Mouse (Mus musculus): ENCODE data around the gene Xrra1. TPM values are rescaled to one million over a fixed set of nuclear protein-coding genes. Genes with fewer than 3 reads are reported as not detected.
A peak's percentile ranks its signal among the peaks of the same experiment; 100 is the strongest.
"Not testable (repeated sequence)": the region's sequence is repeated elsewhere in the genome, so short reads cannot be mapped to it uniquely, and the experiment has no call there.

Xrra1 gene
- polyA plus RNA-seq, 1 experiment from 2014 or later = 0.31 TPM

DNA sequence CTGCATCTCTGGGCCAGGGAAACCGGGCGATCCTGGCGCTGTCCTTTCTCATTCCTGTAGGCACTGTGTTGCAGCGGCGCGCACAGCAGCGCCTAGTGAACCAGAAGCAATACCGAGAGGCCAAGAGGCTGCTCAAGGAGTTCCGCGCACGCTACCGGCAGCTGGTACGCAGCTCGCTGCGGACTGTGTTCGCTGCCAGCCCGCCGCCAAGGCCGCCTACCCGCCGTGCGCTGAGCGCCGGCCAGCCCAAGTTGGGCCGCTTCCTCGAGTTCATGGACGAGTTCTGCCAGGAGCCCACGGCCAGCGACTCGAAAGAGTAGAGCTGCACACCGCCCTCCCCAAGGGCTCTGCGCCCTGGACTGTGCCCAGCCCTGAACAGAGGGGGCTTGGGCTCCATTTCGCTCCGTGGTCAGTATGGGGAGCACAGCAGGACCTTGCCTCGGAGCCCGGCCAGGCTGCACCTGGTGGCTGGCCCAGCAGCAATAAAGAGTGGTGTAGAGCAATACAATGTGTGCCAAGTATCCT lies 58.5 kb downstream of the Xrra1 start:
- peak; percentile 36; the same call in 1 of the 2 replicates for ATAC-seq (ENCODE audit: insufficient read depth, low FRiP score)
- Histone ChIP-seq H3K27me3 (ENCODE audit: control insufficient read depth, insufficient read depth, low read length) (0 out of 2 replicates have a peak, but pooled peaks cover 3% of the 10 kb centered on the region), H3K4me2 (ENCODE audit: low read depth, low read length) (peak overlapping the region; percentile 77), H3K9ac (ENCODE audit: low read length) (peak overlapping the region; percentile 64), H3K9me3 (replicated peaks; ENCODE audit: control insufficient read depth, low read length) (no peaks in the 10 kb centered on the region), H3K4me1 (ENCODE audit: control insufficient read depth, insufficient read depth, low read length) (peaks cover 13% of the 10 kb centered on the region), H3K36me3 (ENCODE audit: control insufficient read depth, insufficient read depth, low read length) (no peaks in the 10 kb centered on the region), H3K4me3 (replicated peaks; ENCODE audit: low read length) (peak overlapping the region; percentile 44), H3K27ac (ENCODE audit: low read length) (no peak overlapping the region)
- WGBS = 1% methylated on average over 36 of the region's 36 CpGs

DNA sequence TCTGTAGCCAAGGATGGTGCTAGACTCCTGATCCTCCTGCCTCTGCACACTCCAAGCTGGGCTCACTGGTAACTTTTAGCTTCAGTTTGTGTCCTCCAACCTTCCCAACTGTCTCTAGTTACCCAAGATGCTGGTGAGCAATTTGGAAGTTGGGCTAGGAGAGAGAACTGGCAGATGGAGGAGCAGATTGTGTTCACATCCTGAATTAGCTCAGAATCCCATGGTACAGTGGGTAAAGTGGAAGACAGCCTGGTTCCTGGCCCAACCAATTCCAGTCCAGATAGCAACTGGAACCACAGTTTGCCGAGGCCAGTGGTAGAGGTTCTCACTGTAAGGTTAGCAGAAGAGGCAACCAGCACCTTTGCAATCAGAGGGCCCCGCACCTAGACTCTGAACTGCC lies 60.2 kb downstream of the Xrra1 start:
- H3K9me3 ChIP-seq (replicated peaks; ENCODE audit: control insufficient read depth, low read length) = no peaks in the 10 kb centered on the region
- H3K9ac ChIP-seq (ENCODE audit: low read length) = no peak overlapping the region
- no peak overlapping the region for H3K4me3 ChIP-seq (replicated peaks; ENCODE audit: low read length)
- WGBS = 96% methylated on average over 2 of the region's 2 CpGs
- H3K4me1 ChIP-seq (ENCODE audit: control insufficient read depth, insufficient read depth, low read length) = peaks cover 13% of the 10 kb centered on the region
- H3K27me3 ChIP-seq (ENCODE audit: control insufficient read depth, insufficient read depth, low read length) = 0 out of 2 replicates have a peak, but pooled peaks cover 3% of the 10 kb centered on the region
- no peak for ATAC-seq (ENCODE audit: insufficient read depth, low FRiP score)
- H3K36me3 ChIP-seq (ENCODE audit: control insufficient read depth, insufficient read depth, low read length) = no peaks in the 10 kb centered on the region
- H3K27ac ChIP-seq (ENCODE audit: low read length) = no peak overlapping the region
- no peak overlapping the region for H3K4me2 ChIP-seq (ENCODE audit: low read depth, low read length)

DNA sequence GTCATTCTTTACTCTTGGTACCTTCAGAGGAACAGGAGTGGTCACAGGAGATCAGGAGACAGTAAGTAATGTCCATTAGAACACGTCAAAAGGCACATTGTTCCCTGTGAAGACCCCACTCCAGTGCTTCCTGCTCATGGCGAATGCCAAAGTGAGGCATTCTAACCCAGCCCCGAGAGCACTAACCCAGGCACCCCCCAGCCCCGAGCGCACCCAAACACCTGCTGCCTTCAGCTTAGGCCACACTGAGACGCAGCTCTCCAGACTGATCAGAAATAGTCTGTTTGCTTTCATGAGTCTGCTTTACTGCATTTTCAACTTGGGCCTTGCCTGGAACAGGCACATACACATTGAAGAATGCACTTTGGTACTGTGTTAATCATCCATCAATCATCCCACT lies 61.1 kb downstream of the Xrra1 start:
- Histone ChIP-seq H3K36me3 (ENCODE audit: control insufficient read depth, insufficient read depth, low read length) (no peaks in the 10 kb centered on the region), H3K27ac (ENCODE audit: low read length) (no peak overlapping the region), H3K4me1 (ENCODE audit: control insufficient read depth, insufficient read depth, low read length) (peaks cover 13% of the 10 kb centered on the region), H3K9me3 (replicated peaks; ENCODE audit: control insufficient read depth, low read length) (no peaks in the 10 kb centered on the region), H3K4me3 (replicated peaks; ENCODE audit: low read length) (no peak overlapping the region), H3K9ac (ENCODE audit: low read length) (no peak overlapping the region), H3K27me3 (ENCODE audit: control insufficient read depth, insufficient read depth, low read length) (0 out of 2 replicates have a peak, but pooled peaks cover 3% of the 10 kb centered on the region), H3K4me2 (ENCODE audit: low read depth, low read length) (no peak overlapping the region)
- no peak for ATAC-seq (ENCODE audit: insufficient read depth, low FRiP score)
- WGBS = 69% methylated on average over 6 of the region's 6 CpGs

DNA sequence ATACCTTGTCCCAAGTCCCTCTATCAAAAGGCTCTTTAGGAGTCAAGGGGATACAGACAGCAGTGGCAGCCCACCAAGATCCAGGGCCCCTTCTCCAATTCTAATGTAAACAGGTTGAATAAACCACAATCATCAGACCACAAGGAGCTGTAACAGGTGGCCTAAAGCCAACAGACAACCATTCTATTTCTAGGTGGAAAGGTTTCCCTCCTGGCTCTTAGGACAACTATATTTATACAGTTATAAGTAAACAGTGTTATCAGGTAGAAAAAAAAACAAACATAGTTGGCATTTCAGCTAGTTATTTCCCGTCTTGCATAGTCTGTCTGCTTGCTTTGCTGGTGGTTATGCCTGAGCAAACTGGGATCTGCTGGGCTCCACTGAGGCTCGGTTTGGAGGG lies 61.5 kb downstream of the Xrra1 start:
- no peaks in the 10 kb centered on the region for H3K9me3 ChIP-seq (replicated peaks; ENCODE audit: control insufficient read depth, low read length)
- peaks cover 13% of the 10 kb centered on the region for H3K4me1 ChIP-seq (ENCODE audit: control insufficient read depth, insufficient read depth, low read length)
- 0 out of 2 replicates have a peak, but pooled peaks have one; percentile 38 for ATAC-seq (ENCODE audit: insufficient read depth, low FRiP score)
- no peak overlapping the region for H3K9ac ChIP-seq (ENCODE audit: low read length)
- 0 out of 2 replicates have a peak, but pooled peaks cover 2% of the 10 kb centered on the region for H3K36me3 ChIP-seq (ENCODE audit: control insufficient read depth, insufficient read depth, low read length)
- H3K4me2 ChIP-seq (ENCODE audit: low read depth, low read length) = no peak overlapping the region
- H3K4me3 ChIP-seq (replicated peaks; ENCODE audit: low read length) = no peak overlapping the region
- H3K27me3 ChIP-seq (ENCODE audit: control insufficient read depth, insufficient read depth, low read length) = 0 out of 2 replicates have a peak, but pooled peaks cover 3% of the 10 kb centered on the region
- 37% methylated on average over 2 of the region's 2 CpGs for WGBS
- H3K27ac ChIP-seq (ENCODE audit: low read length) = no peak overlapping the region

DNA sequence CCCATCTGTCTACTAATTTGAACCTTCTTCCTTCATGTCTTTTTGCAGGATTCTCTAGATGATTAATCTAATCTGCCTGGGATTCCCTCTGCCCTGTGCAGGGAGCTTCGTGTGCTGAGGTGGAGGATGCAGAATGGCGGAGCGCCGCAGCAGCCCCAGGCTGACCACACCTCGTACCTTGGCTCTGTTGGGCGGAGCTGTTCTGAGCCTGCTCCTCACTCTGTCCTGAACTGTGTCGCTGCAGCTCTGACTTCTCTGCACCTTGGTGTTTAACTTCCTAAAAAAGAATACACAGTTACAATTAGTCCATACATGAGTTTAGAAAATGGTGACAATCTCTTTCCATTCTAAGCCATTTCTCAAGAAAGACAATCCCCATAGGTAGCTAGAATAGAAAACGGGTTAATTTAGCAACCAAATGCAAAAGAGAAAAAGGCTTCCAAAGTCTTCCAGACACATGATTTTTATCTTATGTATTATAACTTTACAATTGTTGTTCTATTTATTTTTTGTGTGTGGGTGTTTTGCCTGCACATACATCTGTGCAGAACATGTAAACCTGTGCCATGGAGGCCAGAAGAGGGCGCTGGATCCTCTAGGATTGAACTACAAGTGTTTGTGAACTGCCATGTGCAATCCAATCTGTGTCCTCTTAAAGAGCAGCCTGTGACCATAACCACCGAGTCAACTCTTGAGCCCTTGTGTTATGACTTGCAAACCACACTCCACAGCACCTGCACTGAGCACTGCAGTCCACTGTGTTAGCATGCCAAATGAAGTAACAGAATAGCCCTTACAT lies 68.2 kb downstream of the Xrra1 start:
- H3K9me3 ChIP-seq (replicated peaks; ENCODE audit: control insufficient read depth, low read length) = no peaks in the 10 kb centered on the region
- ATAC-seq (ENCODE audit: insufficient read depth, low FRiP score) = no peak
- H3K4me1 ChIP-seq (ENCODE audit: control insufficient read depth, insufficient read depth, low read length) = no peaks in the 10 kb centered on the region
- no peaks in the 10 kb centered on the region for H3K27me3 ChIP-seq (ENCODE audit: control insufficient read depth, insufficient read depth, low read length)
- no peak overlapping the region for H3K9ac ChIP-seq (ENCODE audit: low read length)
- H3K4me2 ChIP-seq (ENCODE audit: low read depth, low read length) = no peak overlapping the region
- peaks cover 18% of the 10 kb centered on the region; the same call in 1 of the 2 replicates for H3K36me3 ChIP-seq (ENCODE audit: control insufficient read depth, insufficient read depth, low read length)
- no peak overlapping the region for H3K27ac ChIP-seq (ENCODE audit: low read length)
- no peak overlapping the region for H3K4me3 ChIP-seq (replicated peaks; ENCODE audit: low read length)
- 74% methylated on average over 10 of the region's 10 CpGs for WGBS

DNA sequence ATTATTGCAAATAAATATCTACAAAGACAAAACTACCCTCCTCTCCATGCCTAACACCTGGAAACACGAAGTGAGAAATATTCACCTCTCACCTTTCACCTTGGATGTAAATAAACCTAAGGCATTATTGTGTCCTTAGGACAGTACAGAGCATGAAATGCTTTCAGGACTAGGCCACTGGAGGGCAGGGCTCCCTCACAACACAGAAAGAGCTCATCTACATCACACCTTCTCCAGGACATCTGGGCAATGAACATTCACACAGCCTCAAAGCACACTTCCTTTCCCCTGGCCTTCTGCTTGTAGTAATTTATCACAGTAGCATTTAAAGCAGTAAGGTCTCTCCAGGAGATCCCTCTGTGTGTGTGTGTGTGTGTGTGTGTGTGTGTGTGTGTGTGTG lies 76.8 kb downstream of the Xrra1 start:
- Histone ChIP-seq H3K4me1 (ENCODE audit: control insufficient read depth, insufficient read depth, low read length) (no peaks in the 10 kb centered on the region), H3K36me3 (ENCODE audit: control insufficient read depth, insufficient read depth, low read length) (peaks cover 3% of the 10 kb centered on the region; the same call in 1 of the 2 replicates), H3K9me3 (replicated peaks; ENCODE audit: control insufficient read depth, low read length) (no peaks in the 10 kb centered on the region), H3K9ac (ENCODE audit: low read length) (no peak overlapping the region), H3K4me2 (ENCODE audit: low read depth, low read length) (no peak overlapping the region), H3K4me3 (replicated peaks; ENCODE audit: low read length) (no peak overlapping the region), H3K27ac (ENCODE audit: low read length) (no peak overlapping the region), H3K27me3 (ENCODE audit: control insufficient read depth, insufficient read depth, low read length) (no peaks in the 10 kb centered on the region)
- 45% methylated on average over 1 of the region's 1 CpGs for WGBS
- ATAC-seq (ENCODE audit: insufficient read depth, low FRiP score) = no peak

DNA sequence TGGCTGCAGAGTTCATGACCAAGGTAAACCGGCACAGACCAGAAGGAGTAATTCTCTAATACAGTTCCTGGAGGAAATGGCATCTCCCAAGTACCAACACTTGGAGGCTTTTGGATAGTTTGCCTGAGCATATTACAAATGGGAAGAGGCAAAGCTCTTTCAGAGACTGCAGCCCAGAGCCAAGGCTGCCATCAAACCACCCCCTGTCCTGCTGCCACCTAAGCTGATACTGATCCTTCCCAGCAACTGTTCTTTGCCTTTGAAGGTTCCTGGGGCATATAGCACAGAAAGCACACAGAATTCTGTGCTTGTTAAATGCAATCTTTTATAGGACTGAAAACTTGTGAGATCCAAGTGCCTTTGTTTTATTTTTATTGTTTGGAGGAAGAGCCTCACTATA lies 81.8 kb downstream of the Xrra1 start:
- Histone ChIP-seq H3K9me3 (replicated peaks; ENCODE audit: control insufficient read depth, low read length) (no peaks in the 10 kb centered on the region), H3K9ac (ENCODE audit: low read length) (no peak overlapping the region), H3K4me1 (ENCODE audit: control insufficient read depth, insufficient read depth, low read length) (no peaks in the 10 kb centered on the region), H3K4me2 (ENCODE audit: low read depth, low read length) (no peak overlapping the region), H3K36me3 (ENCODE audit: control insufficient read depth, insufficient read depth, low read length) (peaks cover 18% of the 10 kb centered on the region), H3K27me3 (ENCODE audit: control insufficient read depth, insufficient read depth, low read length) (no peaks in the 10 kb centered on the region), H3K27ac (ENCODE audit: low read length) (no peak overlapping the region), H3K4me3 (replicated peaks; ENCODE audit: low read length) (no peak overlapping the region)
- ATAC-seq (ENCODE audit: insufficient read depth, low FRiP score) = no peak
- WGBS = 94% methylated on average over 1 of the region's 1 CpGs

DNA sequence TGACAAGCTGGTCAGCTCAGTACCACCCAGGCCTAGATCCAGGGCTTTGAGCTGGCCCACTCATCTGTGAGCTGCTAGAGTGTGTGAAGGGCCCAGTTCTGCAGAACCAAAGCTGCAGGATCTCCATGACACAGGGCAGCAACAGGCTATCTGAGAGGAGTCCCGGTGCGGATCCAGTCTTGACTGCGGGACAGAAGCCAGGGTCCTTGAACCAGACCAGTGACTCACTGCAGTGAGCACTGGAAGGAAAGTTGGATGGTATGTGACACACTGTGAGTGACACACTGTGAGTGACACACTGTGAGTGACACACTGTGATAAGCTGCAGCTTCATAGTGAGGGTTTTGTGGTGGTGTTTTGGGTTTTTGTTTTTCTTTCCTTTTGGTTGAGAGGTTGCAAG lies 85.6 kb downstream of the Xrra1 start:
- no peak overlapping the region for H3K4me3 ChIP-seq (replicated peaks; ENCODE audit: low read length)
- 0 out of 2 replicates have a peak, but pooled peaks cover 3% of the 10 kb centered on the region for H3K9me3 ChIP-seq (replicated peaks; ENCODE audit: control insufficient read depth, low read length)
- ATAC-seq (ENCODE audit: insufficient read depth, low FRiP score) = no peak
- no peaks in the 10 kb centered on the region for H3K27me3 ChIP-seq (ENCODE audit: control insufficient read depth, insufficient read depth, low read length)
- H3K27ac ChIP-seq (ENCODE audit: low read length) = no peak overlapping the region
- WGBS = 100% methylated on average over 3 of the region's 3 CpGs
- peaks cover 35% of the 10 kb centered on the region for H3K36me3 ChIP-seq (ENCODE audit: control insufficient read depth, insufficient read depth, low read length)
- no peak overlapping the region for H3K9ac ChIP-seq (ENCODE audit: low read length)
- H3K4me2 ChIP-seq (ENCODE audit: low read depth, low read length) = no peak overlapping the region
- no peaks in the 10 kb centered on the region for H3K4me1 ChIP-seq (ENCODE audit: control insufficient read depth, insufficient read depth, low read length)

DNA sequence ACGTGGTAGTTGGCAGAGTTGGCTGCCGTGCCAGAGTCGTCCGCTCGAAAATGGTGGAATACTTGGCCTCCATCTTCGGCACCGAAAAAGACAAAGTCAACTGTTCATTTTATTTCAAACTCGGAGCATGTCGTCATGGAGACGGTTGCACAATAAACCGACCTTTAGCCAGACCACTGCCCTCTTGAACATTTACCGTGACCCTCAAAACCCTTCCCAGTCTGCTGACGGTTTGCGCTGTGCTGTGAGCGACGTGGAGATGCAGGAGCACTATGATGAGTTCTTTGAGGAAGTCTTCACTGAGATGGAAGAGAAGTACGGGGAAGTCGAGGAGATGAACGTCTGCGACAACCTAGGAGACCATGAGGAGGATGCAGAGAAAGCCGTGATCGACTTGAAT lies 86.1 kb downstream of the Xrra1 start:
- not testable (repeated sequence) for H3K9ac ChIP-seq (ENCODE audit: low read length); H3K27ac ChIP-seq (ENCODE audit: low read length); H3K9me3 ChIP-seq (replicated peaks; ENCODE audit: control insufficient read depth, low read length); ATAC-seq (ENCODE audit: insufficient read depth, low FRiP score); H3K4me3 ChIP-seq (replicated peaks; ENCODE audit: low read length); H3K4me2 ChIP-seq (ENCODE audit: low read depth, low read length); H3K27me3 ChIP-seq (ENCODE audit: control insufficient read depth, insufficient read depth, low read length); H3K4me1 ChIP-seq (ENCODE audit: control insufficient read depth, insufficient read depth, low read length)
- 94% methylated on average over 22 of the region's 22 CpGs for WGBS
- H3K36me3 ChIP-seq (ENCODE audit: control insufficient read depth, insufficient read depth, low read length) = peaks cover 35% of the 10 kb centered on the region
